ENCODE assay signal across 17 mouse cellular contexts in the genomic region with DNA sequence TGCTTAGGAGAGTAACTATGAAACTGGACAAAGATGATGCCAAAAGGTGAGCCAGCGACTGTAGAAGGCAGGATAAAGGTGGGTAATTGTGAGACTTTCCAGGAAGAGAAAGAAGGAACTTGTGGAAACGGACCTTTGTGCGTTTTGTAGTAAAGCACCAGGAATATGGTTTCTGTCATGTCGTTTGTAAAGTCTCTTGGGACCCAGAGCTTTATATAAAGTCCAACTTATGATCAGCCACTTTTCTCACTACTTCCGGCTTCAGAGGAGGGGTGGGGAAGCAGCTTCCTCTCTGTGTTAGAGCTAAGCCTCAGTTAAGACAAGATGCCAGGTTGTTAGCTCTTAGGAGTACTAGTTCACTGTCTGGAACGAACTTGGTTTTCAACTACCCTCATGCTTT. TPM values are rescaled to one million over a fixed set of nuclear protein-coding genes. Genes with fewer than 3 reads are reported as not detected.
DNase-seq lines count a peak whose midpoint lies in the region; ATAC-seq and TF ChIP-seq lines count a peak whose summit lies in the region.
"Had no signal": no experiment of that assay in that cellular context is flagged by ENCODE, and none has a peak within 500 bp of the region (broad histone marks: within the 10 kb centered on the region; RNA-seq: fewer than 3 reads in every experiment).

No protein-coding gene starts in this region.

- ATAC-seq in megakaryocyte, adult 5-6 weeks (ENCODE audit: poor library complexity, severe bottlenecking) = no peak
- ATAC-seq in intestine, embryonic 15.5 days = no peak
- ATAC-seq: forebrain, postnatal 0 days had no signal

- H3K36me3 ChIP-seq in megakaryocyte, embryonic 14.5 days (replicated peaks; ENCODE audit: low read length) = peaks cover 44% of the 10 kb centered on the region
- peaks cover 12 to 39% of the 10 kb centered on the region in 2 experiments for H3K36me3 ChIP-seq in CH12.LX (replicated peaks in 1 of 2; ENCODE audit: control insufficient read depth in 1 of 2, insufficient read depth in 1 of 2, low read length in 1 of 2)
- H3K36me3 ChIP-seq in small intestine, adult 2 months (ENCODE audit: control insufficient read depth, insufficient read depth, low read length) = no peaks in the 10 kb centered on the region
- no peaks in the 10 kb centered on the region for H3K36me3 ChIP-seq in intestine, embryonic 15.5 days
- H3K36me3 ChIP-seq: limb, embryonic 12.5 days had no signal

- TF ChIP-seq POLR2A in CH12.LX (IDR thresholded peaks at IDR 0.05; ENCODE audit: low read depth, low read length) = no peak
- no peak for TF ChIP-seq POLR2A in small intestine, adult 2 months (IDR thresholded peaks at IDR 0.05; ENCODE audit: low read depth, low read length)

- TF ChIP-seq EP300 in CH12.LX (IDR thresholded peaks at IDR 0.05; ENCODE audit: low read length) = no peak

- no peak for TF ChIP-seq CTCF in CH12.LX (conservative IDR thresholded peaks at IDR 0.05 in 1 of 2, IDR thresholded peaks at IDR 0.05 in 1 of 2; ENCODE audit: low read depth in 2 of 2, low read length in 2 of 2)
- no peak for TF ChIP-seq CTCF in small intestine, adult 2 months (IDR thresholded peaks at IDR 0.05; ENCODE audit: extremely low read depth, insufficient read length, insufficient replicate concordance, low read depth, low read length)

- peaks cover 32% of the 10 kb centered on the region for H3K4me1 ChIP-seq in megakaryocyte, embryonic 14.5 days
- peaks cover 5 to 32% of the 10 kb centered on the region in 2 experiments for H3K4me1 ChIP-seq in CH12.LX (ENCODE audit: control insufficient read depth in 1 of 2, insufficient read depth in 2 of 2)
- H3K4me1 ChIP-seq in small intestine, adult 2 months (ENCODE audit: control insufficient read depth, insufficient read depth, insufficient read length, low read length) = 0 out of 2 replicates have a peak, but pooled peaks cover 3% of the 10 kb centered on the region
- no peaks in the 10 kb centered on the region for H3K4me1 ChIP-seq in intestine, embryonic 15.5 days (replicated peaks)
- H3K4me1 ChIP-seq: limb, embryonic 12.5 days had no signal

- dilution Hi-C loops in CH12.LX (cut with MboI; ENCODE audit: extremely low pct_ligation_motif_present, extremely low pct_unique_long_range_greater_than_20kb, low sequenced_read_pairs) = no loop called here

- in situ Hi-C loops in CH12.LX (cut with MboI; ENCODE audit: low pct_ligation_motif_present, low pct_unique_long_range_greater_than_20kb, low sequenced_read_pairs) = no loop called here

- peak overlapping the region; percentile 96 for H3K9ac ChIP-seq in CH12.LX (ENCODE audit: insufficient read depth, low read depth)
- no peak overlapping the region for H3K9ac ChIP-seq in intestine, embryonic 15.5 days
- H3K9ac ChIP-seq: forebrain, postnatal 0 days; limb, embryonic 12.5 days had no signal

- TF ChIP-seq RAD21 in CH12.LX (IDR thresholded peaks at IDR 0.05; ENCODE audit: low read depth, low read length) = no peak

- H3K9me3 ChIP-seq in megakaryocyte, embryonic 14.5 days = peaks cover 6% of the 10 kb centered on the region
- no peaks in the 10 kb centered on the region for H3K9me3 ChIP-seq in CH12.LX (replicated peaks; ENCODE audit: low read length)
- H3K9me3 ChIP-seq in intestine, embryonic 15.5 days = no peaks in the 10 kb centered on the region
- H3K9me3 ChIP-seq: limb, embryonic 12.5 days had no signal

- no peaks in the 10 kb centered on the region for H3K27me3 ChIP-seq in megakaryocyte, embryonic 14.5 days (replicated peaks)
- H3K27me3 ChIP-seq in CH12.LX (replicated peaks) = no peaks in the 10 kb centered on the region
- H3K27me3 ChIP-seq in small intestine, adult 2 months (ENCODE audit: control insufficient read depth, insufficient read depth, low read length) = no peaks in the 10 kb centered on the region
- no peaks in the 10 kb centered on the region for H3K27me3 ChIP-seq in intestine, embryonic 15.5 days (replicated peaks)
- H3K27me3 ChIP-seq: limb, embryonic 12.5 days had no signal

- peaks cover 32% of the 10 kb centered on the region for H3K79me2 ChIP-seq in CH12.LX (replicated peaks; ENCODE audit: control insufficient read depth, extremely low read depth, insufficient read depth, poor library complexity, severe bottlenecking)

- H3K4me3 ChIP-seq in megakaryocyte, embryonic 14.5 days (replicated peaks) = peak overlapping the region; percentile 92
- H3K4me3 ChIP-seq in CH12.LX (replicated peaks in 1 of 3; ENCODE audit: low read depth in 2 of 3, low read length in 2 of 3, poor library complexity in 1 of 3) = peak overlapping the region; percentile 71 to 81 (median 73)
- no peak overlapping the region for H3K4me3 ChIP-seq in small intestine, adult 2 months (ENCODE audit: low read depth, low read length)
- no peak overlapping the region for H3K4me3 ChIP-seq in intestine, embryonic 15.5 days (replicated peaks)
- H3K4me3 ChIP-seq: erythroblast, embryonic 14.5 days; limb, embryonic 12.5 days had no signal

- no peak overlapping the region for H3K27ac ChIP-seq in CH12.LX (ENCODE audit: insufficient read depth, low read depth)
- H3K27ac ChIP-seq in small intestine, adult 2 months (ENCODE audit: insufficient read depth, low read depth, low read length) = 0 out of 2 replicates have a peak overlapping the region, but pooled peaks have one; percentile 12
- H3K27ac ChIP-seq in intestine, embryonic 15.5 days = no peak overlapping the region
- H3K27ac ChIP-seq: limb, embryonic 12.5 days had no signal

- WGBS in small intestine, adult 2 months = 72% methylated on average over 6 of the region's 6 CpGs
- 76% methylated on average over 6 of the region's 6 CpGs for WGBS in intestine, embryonic 15.5 days

- peak overlapping the region; percentile 88 for H3K4me2 ChIP-seq in CH12.LX (ENCODE audit: insufficient read depth, low read depth, poor library complexity, severe bottlenecking)
- H3K4me2 ChIP-seq in intestine, embryonic 15.5 days (replicated peaks) = no peak overlapping the region
- H3K4me2 ChIP-seq: limb, embryonic 12.5 days had no signal

- DNase-seq in CH12.LX (ENCODE audit: extremely low read depth) = peak; percentile 65
- peak; percentile 55 for DNase-seq in induced T-regulatory cell, adult 2 months (ENCODE audit: low read depth)
- no peak for DNase-seq in cerebellum, adult 18-20 months
- DNase-seq: cerebellum, adult 9-10 months; forebrain, postnatal 0 days; gastrocnemius, postnatal 36 days; kidney, postnatal 25 days; layer of hippocampus, postnatal 36 days had no signal

TF ChIP-seq in CH12.LX, 34 proteins besides CTCF, POLR2A, EP300 and RAD21:
- TF ChIP-seq MYC (IDR thresholded peaks at IDR 0.05; ENCODE audit: low read depth, low read length) (0 out of 2 replicates have a peak, but pooled peaks have one; percentile 23), SIN3A (IDR thresholded peaks at IDR 0.05; ENCODE audit: low read length) (peak; percentile 52), USF1 (IDR thresholded peaks at IDR 0.05; ENCODE audit: low read depth, low read length) (no peak), GABPA (IDR thresholded peaks at IDR 0.05; ENCODE audit: insufficient replicate concordance, low read depth, low read length) (no peak), NRF1 (IDR thresholded peaks at IDR 0.05; ENCODE audit: low read depth, low read length) (no peak), ELF1 (IDR thresholded peaks at IDR 0.05; ENCODE audit: low read depth, low read length) (peak; percentile 74), POLR2AphosphoS2 (IDR thresholded peaks at IDR 0.05; ENCODE audit: low read depth, low read length) (no peak), SMC3 (IDR thresholded peaks at IDR 0.05; ENCODE audit: low read depth, low read length) (no peak)

RNA-seq across cellular contexts. Expression of gene Nckap1l, which starts 0.9 kb away (rescaled TPM):
- polyA plus RNA-seq in megakaryocyte, embryonic 14.5 days (2012; ENCODE audit: insufficient read depth, low replicate concordance) = 5.3 and 32.2 TPM in 2 replicates
- total RNA-seq in megakaryocyte, adult 5-6 weeks (2015) = 133 and 136 TPM in 2 replicates
- 191 and 203 TPM in 2 replicates for total RNA-seq in megakaryocyte, adult 5-6 weeks (2017)
- total RNA-seq in CH12.LX (2012; rRNA removed) = 58.5 and 68.6 TPM in 2 replicates
- total RNA-seq in CH12.LX (2014; rRNA removed) = 77.7 and 78.2 TPM in 2 replicates
- 102 and 109 TPM in 2 replicates for polyA plus RNA-seq in CH12.LX (2012; ENCODE audit: insufficient read length, low read depth)
- polyA plus RNA-seq in small intestine, adult 2 months (2012; rRNA removed) = 3.4 and 5.9 TPM in 2 replicates
- polyA plus RNA-seq in intestine, embryonic 15.5 days (2015; fragmentation: Nextera tagmentation; extraction: Ambion mirVana) = 3.2 and 3.3 TPM in 2 replicates

RNA-seq across cellular contexts. Expression of gene Gtsf2, which starts 6.2 kb away (rescaled TPM):
- polyA plus RNA-seq in megakaryocyte, embryonic 14.5 days (2012; ENCODE audit: insufficient read depth, low replicate concordance) = not detected in 2 replicates
- total RNA-seq in megakaryocyte, adult 5-6 weeks (2015) = not detected in 2 replicates
- total RNA-seq in megakaryocyte, adult 5-6 weeks (2017) = not detected in 2 replicates
- total RNA-seq in CH12.LX (2012; rRNA removed) (not detected in 2 replicates), CH12.LX (2014; rRNA removed) (not detected in 2 replicates)
- polyA plus RNA-seq in CH12.LX (2012; ENCODE audit: insufficient read length, low read depth) = not detected in 2 replicates
- polyA plus RNA-seq in small intestine, adult 2 months (2012; rRNA removed) = not detected in 2 replicates
- not detected in 2 replicates for polyA plus RNA-seq in intestine, embryonic 15.5 days (2015; fragmentation: Nextera tagmentation; extraction: Ambion mirVana)
- total RNA-seq: adrenal gland, postnatal 4 days; ES-E14; forebrain, postnatal 0 days; gastrocnemius, postnatal 36 days; layer of hippocampus, postnatal 36 days had no signal
- polyA plus RNA-seq: erythroblast, embryonic 14.5 days; forebrain, postnatal 0 days; heart, embryonic 14.5 days; limb, embryonic 12.5 days had no signal

RNA-seq across cellular contexts. Expression of gene Gtsf1, which starts 24.2 kb away (rescaled TPM):
- not detected in 2 replicates for polyA plus RNA-seq in megakaryocyte, embryonic 14.5 days (2012; ENCODE audit: insufficient read depth, low replicate concordance)
- 4.4 and 6.8 TPM in 2 replicates for total RNA-seq in megakaryocyte, adult 5-6 weeks (2015)
- 1.3 and 1.5 TPM in 2 replicates for total RNA-seq in megakaryocyte, adult 5-6 weeks (2017)
- 0.21 TPM in 1 of 2 replicates, not detected in the other for total RNA-seq in CH12.LX (2012; rRNA removed)
- not detected in 2 replicates for total RNA-seq in CH12.LX (2014; rRNA removed)
- not detected in 2 replicates for polyA plus RNA-seq in CH12.LX (2012; ENCODE audit: insufficient read length, low read depth)
- not detected in 2 replicates for polyA plus RNA-seq in small intestine, adult 2 months (2012; rRNA removed)
- polyA plus RNA-seq in intestine, embryonic 15.5 days (2015; fragmentation: Nextera tagmentation; extraction: Ambion mirVana) = not detected in 2 replicates
- total RNA-seq: adrenal gland, postnatal 4 days; forebrain, postnatal 0 days; gastrocnemius, postnatal 36 days; layer of hippocampus, postnatal 36 days had no signal
- polyA plus RNA-seq: erythroblast, embryonic 14.5 days; forebrain, postnatal 0 days; limb, embryonic 12.5 days had no signal

RNA-seq across cellular contexts. Expression of gene Pde1b, which starts 48.4 kb away (rescaled TPM):
- polyA plus RNA-seq in megakaryocyte, embryonic 14.5 days (2012; ENCODE audit: insufficient read depth, low replicate concordance) = 6.1 and 6.3 TPM in 2 replicates
- 13.2 and 16.8 TPM in 2 replicates for total RNA-seq in megakaryocyte, adult 5-6 weeks (2015)
- 8.2 and 12.9 TPM in 2 replicates for total RNA-seq in megakaryocyte, adult 5-6 weeks (2017)
- total RNA-seq in CH12.LX (2012; rRNA removed) = 15.0 and 16.3 TPM in 2 replicates
- total RNA-seq in CH12.LX (2014; rRNA removed) = 14.2 and 19.2 TPM in 2 replicates
- polyA plus RNA-seq in CH12.LX (2012; ENCODE audit: insufficient read length, low read depth) = 31.9 and 36.7 TPM in 2 replicates
- 2.3 and 4.2 TPM in 2 replicates for polyA plus RNA-seq in small intestine, adult 2 months (2012; rRNA removed)
- 5.1 and 6.3 TPM in 2 replicates for polyA plus RNA-seq in intestine, embryonic 15.5 days (2015; fragmentation: Nextera tagmentation; extraction: Ambion mirVana)

Comparison
In these comparisons a context has a peak if more than half of its experiments do, and no peak if none do; other contexts are left out.
1. H3K4me3 ChIP-seq: peak in megakaryocyte, embryonic 14.5 days (single experiment) and CH12.LX (3 of 3); none in small intestine, adult 2 months (single experiment) and intestine, embryonic 15.5 days (single experiment).
2. DNase-seq: peak in CH12.LX (single experiment) and induced T-regulatory cell, adult 2 months (single experiment); none in cerebellum, adult 18-20 months (0 of 2).